Mouse (Mus musculus) T-helper 1 cell (primary cell): ENCODE measurements around the gene Aldh1a1.
"Not testable (repeated sequence)": the region's sequence is repeated elsewhere in the genome, so short reads cannot be mapped to it uniquely, and the experiment has no call there.

Source experiments
- in situ Hi-C: fragments of 300-600 bp; cut with MboI, MseI; formaldehyde crosslinking; loops from one replicate; pipeline ENCODE4 v1.15.1; 2025; ENCODE audit warnings: high pct_unique_total_duplicates

The Aldh1a1 gene

GRCm38 (mm10) chr19:20492491-20492890 lies at the start of gene Aldh1a1:
TSS of gene Aldh1a1 (plus strand) at chr19:20492715.
- in situ Hi-C loops, result no loop called here

- in situ Hi-C loops, result no loop called here
Observed at GRCm38 (mm10) chr19:20447807-20448206, 44.7 kb upstream of the Aldh1a1 start.

GRCm38 (mm10) chr19:20449546-20449945 lies 43.0 kb upstream of the Aldh1a1 start:
- in situ Hi-C loops, result no loop called here

GRCm38 (mm10) chr19:20451045-20451444 lies 41.5 kb upstream of the Aldh1a1 start:
- in situ Hi-C loops, result no loop called here

- in situ Hi-C loops, result no loop called here
Observed at GRCm38 (mm10) chr19:20484497-20484896, 8.0 kb upstream of the Aldh1a1 start.

GRCm38 (mm10) chr19:20491950-20492349 lies 565 bp upstream of the Aldh1a1 start:
- in situ Hi-C loops, result no loop called here

- in situ Hi-C loops, result no loop called here
Observed at GRCm38 (mm10) chr19:20496476-20496875, 4.0 kb downstream of the Aldh1a1 start.

GRCm38 (mm10) chr19:20505359-20505758 lies 12.8 kb downstream of the Aldh1a1 start:
- in situ Hi-C loops, result no loop called here

- in situ Hi-C loops, result no loop called here
Observed at GRCm38 (mm10) chr19:20506936-20507615, 14.6 kb downstream of the Aldh1a1 start.

- in situ Hi-C loops, result no loop called here
Observed at GRCm38 (mm10) chr19:20508609-20509008, 16.1 kb downstream of the Aldh1a1 start.

GRCm38 (mm10) chr19:20511971-20512370 lies 19.5 kb downstream of the Aldh1a1 start:
- in situ Hi-C loops, result no loop called here

- in situ Hi-C loops, result no loop called here
Observed at GRCm38 (mm10) chr19:20513181-20513580, 20.7 kb downstream of the Aldh1a1 start.

GRCm38 (mm10) chr19:20513688-20514361 lies 21.3 kb downstream of the Aldh1a1 start:
- in situ Hi-C loops, result no loop called here

GRCm38 (mm10) chr19:20516481-20516880 lies 24.0 kb downstream of the Aldh1a1 start:
- in situ Hi-C loops, result no loop called here

GRCm38 (mm10) chr19:20529156-20529555 lies 36.6 kb downstream of the Aldh1a1 start:
- in situ Hi-C loops, result not testable (repeated sequence)

GRCm38 (mm10) chr19:20529921-20530696 lies 37.6 kb downstream of the Aldh1a1 start:
- in situ Hi-C loops, result no loop called here

GRCm38 (mm10) chr19:20536538-20536937 lies 44.0 kb downstream of the Aldh1a1 start:
- in situ Hi-C loops, result no loop called here

GRCm38 (mm10) chr19:20541044-20541443 lies 48.5 kb downstream of the Aldh1a1 start:
- in situ Hi-C loops, result no loop called here

- in situ Hi-C loops, result no loop called here
Observed at GRCm38 (mm10) chr19:20541924-20542323, 49.4 kb downstream of the Aldh1a1 start.

GRCm38 (mm10) chr19:20543816-20544215 lies 51.3 kb downstream of the Aldh1a1 start:
- in situ Hi-C loops, result no loop called here

GRCm38 (mm10) chr19:20544941-20545340 lies 52.4 kb downstream of the Aldh1a1 start:
- in situ Hi-C loops, result no loop called here

- in situ Hi-C loops, result no loop called here
Observed at GRCm38 (mm10) chr19:20547025-20547424, 54.5 kb downstream of the Aldh1a1 start.
